Mouse (Mus musculus): ENCODE data around the gene Polk.

Polk gene

GRCm38 (mm10) chr13:96542081-96542889 is at the start of gene Polk, which contains the start of gene Col4a3bp:
TSS of gene Polk (minus strand) at chr13:96542579.
TSS of gene Col4a3bp (plus strand) at chr13:96542618.
- no peak for TF ChIP-seq GATA4 (IDR thresholded peaks at IDR 0.05; ENCODE audit: insufficient replicate concordance, low read length)

GRCm38 (mm10) chr13:96588642-96589041 is 46.3 kb upstream of the Polk start:
- no peak for TF ChIP-seq GATA4 (IDR thresholded peaks at IDR 0.05; ENCODE audit: insufficient replicate concordance, low read length)

GRCm38 (mm10) chr13:96586540-96586939 is 44.2 kb upstream of the Polk start:
- no peak for TF ChIP-seq GATA4 (IDR thresholded peaks at IDR 0.05; ENCODE audit: insufficient replicate concordance, low read length)

GRCm38 (mm10) chr13:96584201-96584600 is 41.8 kb upstream of the Polk start:
- no peak for TF ChIP-seq GATA4 (IDR thresholded peaks at IDR 0.05; ENCODE audit: insufficient replicate concordance, low read length)

GRCm38 (mm10) chr13:96579979-96580378 is 37.6 kb upstream of the Polk start:
- no peak for TF ChIP-seq GATA4 (IDR thresholded peaks at IDR 0.05; ENCODE audit: insufficient replicate concordance, low read length)

GRCm38 (mm10) chr13:96579104-96579503 is 36.7 kb upstream of the Polk start:
- TF ChIP-seq GATA4 (IDR thresholded peaks at IDR 0.05; ENCODE audit: insufficient replicate concordance, low read length), result no peak

- TF ChIP-seq GATA4 (IDR thresholded peaks at IDR 0.05; ENCODE audit: insufficient replicate concordance, low read length), result no peak
These were observed 31.8 kb upstream of the Polk start for GRCm38 (mm10) chr13:96574170-96574569.

- no peak for TF ChIP-seq GATA4 (IDR thresholded peaks at IDR 0.05; ENCODE audit: insufficient replicate concordance, low read length)
These were observed 28.6 kb upstream of the Polk start for GRCm38 (mm10) chr13:96571016-96571361.

GRCm38 (mm10) chr13:96570313-96571015 is 28.1 kb upstream of the Polk start:
- TF ChIP-seq GATA4 (IDR thresholded peaks at IDR 0.05; ENCODE audit: insufficient replicate concordance, low read length), result no peak; the same call in 1 of the 2 replicates

GRCm38 (mm10) chr13:96567977-96568376 is 25.6 kb upstream of the Polk start:
- TF ChIP-seq GATA4 (IDR thresholded peaks at IDR 0.05; ENCODE audit: insufficient replicate concordance, low read length), result no peak

GRCm38 (mm10) chr13:96555099-96555498 is 12.7 kb upstream of the Polk start:
- no peak for TF ChIP-seq GATA4 (IDR thresholded peaks at IDR 0.05; ENCODE audit: insufficient replicate concordance, low read length)

GRCm38 (mm10) chr13:96547941-96548340 is 5.6 kb upstream of the Polk start:
- TF ChIP-seq GATA4 (IDR thresholded peaks at IDR 0.05; ENCODE audit: insufficient replicate concordance, low read length), result no peak

- no peak for TF ChIP-seq GATA4 (IDR thresholded peaks at IDR 0.05; ENCODE audit: insufficient replicate concordance, low read length)
These were observed 4.9 kb upstream of the Polk start for GRCm38 (mm10) chr13:96547250-96547649.

GRCm38 (mm10) chr13:96544506-96544905 is 2.1 kb upstream of the Polk start:
- TF ChIP-seq GATA4 (IDR thresholded peaks at IDR 0.05; ENCODE audit: insufficient replicate concordance, low read length), result no peak

GRCm38 (mm10) chr13:96542901-96543891 is 817 bp upstream of the Polk start:
- no peak for TF ChIP-seq GATA4 (IDR thresholded peaks at IDR 0.05; ENCODE audit: insufficient replicate concordance, low read length)
